8 mouse cellular contexts compared by ENCODE assay signal in the genomic region with DNA sequence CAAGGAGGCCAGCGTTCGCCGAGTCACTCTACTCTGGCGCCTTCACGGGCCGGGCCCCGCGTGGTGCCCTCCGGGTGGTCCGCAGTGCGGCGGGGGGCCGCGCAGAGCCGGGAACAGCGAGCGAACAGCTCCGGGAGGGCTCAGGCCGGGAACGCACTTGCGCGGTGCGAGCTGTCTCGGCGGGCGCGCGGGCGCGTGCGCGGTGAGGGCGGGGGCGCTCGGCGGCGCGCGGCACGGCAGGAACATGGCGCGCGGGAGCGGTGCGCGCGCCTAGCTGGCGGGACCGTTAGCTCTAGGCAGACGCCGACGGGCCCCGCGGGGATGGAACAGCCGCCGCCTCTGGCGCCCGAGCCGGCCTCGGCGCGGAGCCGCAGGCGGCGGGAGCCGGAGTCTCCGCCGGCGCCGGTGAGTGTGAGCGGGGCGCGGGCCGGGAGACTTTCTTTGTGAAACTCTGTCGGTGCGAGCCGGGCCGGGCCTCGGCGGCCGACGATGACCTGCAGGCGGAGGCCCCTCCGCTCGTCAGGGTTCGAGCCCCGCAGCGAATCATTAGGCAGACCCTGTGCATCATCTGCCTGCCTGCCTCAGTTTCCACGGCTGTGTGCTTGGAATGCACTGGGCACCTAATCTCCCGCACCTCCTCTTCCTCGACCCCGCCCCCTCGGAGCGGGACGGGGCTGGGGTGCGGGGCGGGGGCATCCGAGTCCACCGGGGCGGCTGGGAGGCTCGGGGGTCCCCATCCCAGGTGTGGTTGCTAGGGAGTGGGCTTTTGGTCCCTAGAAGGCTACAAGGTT. TPM values are rescaled to one million over a fixed set of nuclear protein-coding genes. Genes with fewer than 3 reads are reported as not detected.
A peak's percentile ranks its signal among the peaks of the same experiment; 100 is the strongest.
DNase-seq lines count a peak whose midpoint lies in the region; ATAC-seq lines count a peak whose summit lies in the region.

Ttc28 (plus strand) TSS at position 220 of the 791 bp plus-strand sequence.

- WGBS in heart, embryonic 13.5 days: under 1% methylated on average over 96 of the region's 101 CpGs
- WGBS in liver, embryonic 12.5 days (ENCODE audit: insufficient replicate concordance): 1% methylated on average over 88 of the region's 101 CpGs
- WGBS in stomach, embryonic 15.5 days: under 1% methylated on average over 99 of the region's 101 CpGs

- H3K9ac ChIP-seq in heart, embryonic 13.5 days: peak within 1 kb of the TSS; percentile 95
- peak within 1 kb of the TSS; percentile 84 for H3K9ac ChIP-seq in liver, embryonic 12.5 days
- peak within 1 kb of the TSS; percentile 76 for H3K9ac ChIP-seq in stomach, embryonic 15.5 days

- H3K4me3 ChIP-seq in brown adipose tissue, adult 24 weeks (ENCODE audit: insufficient read depth, low read depth, low read length): peak within 1 kb of the TSS; percentile 93
- H3K4me3 ChIP-seq in heart, embryonic 13.5 days: peak within 1 kb of the TSS; percentile 82
- H3K4me3 ChIP-seq in liver, embryonic 12.5 days: peak within 1 kb of the TSS; percentile 82
- peak within 1 kb of the TSS; percentile 70 for H3K4me3 ChIP-seq in stomach, embryonic 15.5 days (replicated peaks)

- H3K27me3 ChIP-seq in heart, embryonic 13.5 days (replicated peaks): no peaks in the 10 kb centered on the region
- no peaks in the 10 kb centered on the region for H3K27me3 ChIP-seq in liver, embryonic 12.5 days (replicated peaks)
- no peaks in the 10 kb centered on the region for H3K27me3 ChIP-seq in stomach, embryonic 15.5 days (replicated peaks)

- peak within 1 kb of the TSS; percentile 83 for H3K4me2 ChIP-seq in heart, embryonic 13.5 days
- H3K4me2 ChIP-seq in liver, embryonic 12.5 days: peak within 1 kb of the TSS; percentile 97
- peak within 1 kb of the TSS; percentile 89 for H3K4me2 ChIP-seq in stomach, embryonic 15.5 days

- H3K36me3 ChIP-seq in heart, embryonic 13.5 days: peaks cover 14% of the 10 kb centered on the region
- peaks cover 15% of the 10 kb centered on the region for H3K36me3 ChIP-seq in liver, embryonic 12.5 days
- no peaks in the 10 kb centered on the region for H3K36me3 ChIP-seq in stomach, embryonic 15.5 days

- peak; percentile 87 for ATAC-seq in erythroid progenitor cell, adult 5-6 weeks (replicated peaks; ENCODE audit: low FRiP score, poor library complexity, severe bottlenecking)
- peak; percentile 75 for ATAC-seq in heart, embryonic 13.5 days (ENCODE audit: extremely low read depth, insufficient number of reproducible peaks, low FRiP score, low TSS enrichment)
- peak; percentile 86 for ATAC-seq in liver, embryonic 12.5 days
- peak; percentile 90 for ATAC-seq in stomach, embryonic 15.5 days (ENCODE audit: insufficient read depth, low FRiP score, low read depth)

- peak; percentile 53 to 66 for DNase-seq in CD8-positive naive resting alpha-beta T cell, adult 2 months (ENCODE audit: low read depth in 2 of 2, low spot score in 2 of 2)
- DNase-seq in kidney, postnatal 10 days: peak; percentile 94
- DNase-seq in neural tube, embryonic 10.5 days (ENCODE audit: extremely low spot score, low spot score): peak; percentile 96

- H3K4me1 ChIP-seq in brown adipose tissue, adult 24 weeks (ENCODE audit: control insufficient read depth, insufficient read depth, insufficient read length, low read length): no peaks in the 10 kb centered on the region
- peaks cover 16% of the 10 kb centered on the region for H3K4me1 ChIP-seq in heart, embryonic 13.5 days
- H3K4me1 ChIP-seq in liver, embryonic 12.5 days: peaks cover 21% of the 10 kb centered on the region
- H3K4me1 ChIP-seq in stomach, embryonic 15.5 days: no peaks in the 10 kb centered on the region

- peak within 1 kb of the TSS; percentile 59; the same call in 1 of the 2 replicates for H3K27ac ChIP-seq in brown adipose tissue, adult 24 weeks (replicated peaks; ENCODE audit: low read depth, low read length)
- H3K27ac ChIP-seq in heart, embryonic 13.5 days (replicated peaks): peak within 1 kb of the TSS; percentile 62
- H3K27ac ChIP-seq in liver, embryonic 12.5 days: peak within 1 kb of the TSS; percentile 60; the same call in 1 of the 2 replicates
- peak within 1 kb of the TSS; percentile 71 for H3K27ac ChIP-seq in stomach, embryonic 15.5 days

- no peaks in the 10 kb centered on the region for H3K9me3 ChIP-seq in heart, embryonic 13.5 days
- H3K9me3 ChIP-seq in liver, embryonic 12.5 days (replicated peaks): no peaks in the 10 kb centered on the region
- H3K9me3 ChIP-seq in stomach, embryonic 15.5 days: no peaks in the 10 kb centered on the region

RNA-seq across cellular contexts. Expression of gene Ttc28, which starts in this region (rescaled TPM):
- polyA plus RNA-seq in brown adipose tissue, adult 24 weeks (2012; ENCODE audit: insufficient read depth, insufficient read length, missing spikeins): 12.4 and 16.3 TPM in 2 replicates
- total RNA-seq in erythroid progenitor cell, adult 5-6 weeks (2015; ENCODE audit: low replicate concordance): 4.2 and 5.4 TPM in 2 replicates
- 3.9 and 6.8 TPM in 2 replicates for total RNA-seq in erythroid progenitor cell, adult 5-6 weeks (2017; ENCODE audit: low replicate concordance)
- polyA plus RNA-seq in heart, embryonic 13.5 days (2015; fragmentation: Nextera tagmentation; extraction: Ambion mirVana): 5.7 and 7.6 TPM in 2 replicates
- 1.8 and 2.1 TPM in 2 replicates for polyA plus RNA-seq in liver, embryonic 12.5 days (2016; fragmentation: Nextera tagmentation; extraction: Ambion mirVana)
- 10.2 and 10.9 TPM in 2 replicates for polyA plus RNA-seq in stomach, embryonic 15.5 days (2015; fragmentation: Nextera tagmentation; extraction: Ambion mirVana)

Comparison
In these comparisons a context has a peak if more than half of its experiments do, and no peak if none do; other contexts are left out.
1. Peak in every context shown above with its lines: DNase-seq, ATAC-seq, H3K4me3 ChIP-seq and H3K27ac ChIP-seq.